Mouse (Mus musculus) thymus, adult 2 months (tissue): ENCODE data around the gene Efemp2.

Experiments
- CTCF ChIP-seq: fragments of 200-500 bp; IDR thresholded peaks from 2 replicates; pipeline ENCODE4 v1.5.1; 2012; ENCODE audit warnings: mild to moderate bottlenecking, control low read depth, low read length, moderate library complexity, borderline replicate concordance; ENCODE audit not compliant: control insufficient read depth, poor library complexity, insufficient read depth; ENCODE audit errors: extremely low read depth
- POLR2A ChIP-seq: fragments of 200-500 bp; IDR thresholded peaks from 2 replicates; pipeline ENCODE4 v1.6.1; 2012; ENCODE audit warnings: mild to moderate bottlenecking, low read length, control low read depth, moderate library complexity; ENCODE audit not compliant: control insufficient read depth, poor library complexity, insufficient read depth; ENCODE audit errors: extremely low read depth

GRCm38 (mm10) chr19:5447515-5448353 lies 26.0 kb upstream of the Efemp2 start, which contains the start of gene Fosl1:
- TF ChIP-seq CTCF (no peak), POLR2A (no peak)
